21 mouse cellular contexts compared by ENCODE assay signal in genomic region chr5:49259356-49259755, GRCm38 (mm10).
A peak's percentile ranks its signal among the peaks of the same experiment; 100 is the strongest.
DNase-seq lines count a peak whose midpoint lies in the region; ATAC-seq lines count a peak whose summit lies in the region.
"Had no signal": no experiment of that assay in that cellular context is flagged by ENCODE, and none has a peak within 500 bp of the region (broad histone marks: within the 10 kb centered on the region; RNA-seq: fewer than 3 reads in every experiment).

No protein-coding gene starts in this region.

- H3K4me2 ChIP-seq in heart, embryonic 11.5 days, result no peak overlapping the region
- H3K4me2 ChIP-seq: embryonic facial prominence, embryonic 12.5 days; heart, embryonic 15.5 days; hindbrain, embryonic 13.5 days; midbrain, embryonic 13.5 days; neural tube, embryonic 12.5 days had no signal

- 88% methylated on average over 4 of the region's 4 CpGs for WGBS in heart, embryonic 11.5 days (ENCODE audit: insufficient replicate concordance)

- H3K27ac ChIP-seq in heart, embryonic 11.5 days (ENCODE audit: low read depth, low read length), result no peak overlapping the region
- H3K27ac ChIP-seq: embryonic facial prominence, embryonic 12.5 days; heart, embryonic 15.5 days; hindbrain, embryonic 13.5 days; liver, embryonic 14.5 days; midbrain, embryonic 13.5 days; neural tube, embryonic 12.5 days had no signal

- no peak overlapping the region for H3K4me3 ChIP-seq in heart, embryonic 11.5 days (ENCODE audit: low read depth, low read length)
- H3K4me3 ChIP-seq: embryonic facial prominence, embryonic 12.5 days; heart, embryonic 15.5 days; hindbrain, embryonic 13.5 days; midbrain, embryonic 13.5 days; neural tube, embryonic 12.5 days had no signal

- no peaks in the 10 kb centered on the region for H3K9me3 ChIP-seq in heart, embryonic 11.5 days (replicated peaks; ENCODE audit: control insufficient read depth, low read length)
- H3K9me3 ChIP-seq: embryonic facial prominence, embryonic 12.5 days; heart, embryonic 15.5 days; hindbrain, embryonic 13.5 days; midbrain, embryonic 13.5 days; neural tube, embryonic 12.5 days had no signal

- peak; percentile 24 for DNase-seq in cerebellum, adult 9-10 months
- no peak for DNase-seq in cerebellum, adult 8-10 months
- DNase-seq in heart, postnatal 10 days, result peak; percentile 30 to 31
- peak; percentile 4 to 14 for DNase-seq in kidney, postnatal 36 days
- DNase-seq in kidney, adult 9 months, result no peak
- peak; percentile 40 to 44 for DNase-seq in right cerebral cortex, postnatal 10 days (ENCODE audit: low spot score in 2 of 2)
- DNase-seq in right cerebral cortex, adult 18-20 months, result no peak
- DNase-seq: adrenal gland, postnatal 14 days; gastrocnemius, postnatal 10 days; heart, adult 11 months had no signal

- H3K27me3 ChIP-seq in heart, embryonic 11.5 days (ENCODE audit: control insufficient read depth, insufficient read depth, low read length), result no peaks in the 10 kb centered on the region
- H3K27me3 ChIP-seq: embryonic facial prominence, embryonic 12.5 days; heart, embryonic 15.5 days; hindbrain, embryonic 13.5 days; midbrain, embryonic 13.5 days; neural tube, embryonic 12.5 days had no signal

- no peaks in the 10 kb centered on the region for H3K36me3 ChIP-seq in heart, embryonic 11.5 days (ENCODE audit: control insufficient read depth, insufficient read depth, low read length)
- H3K36me3 ChIP-seq: embryonic facial prominence, embryonic 12.5 days; heart, embryonic 15.5 days; hindbrain, embryonic 13.5 days; midbrain, embryonic 13.5 days; neural tube, embryonic 12.5 days had no signal

- no peak for ATAC-seq in heart, embryonic 11.5 days (replicated peaks; ENCODE audit: insufficient number of reproducible peaks, low FRiP score, low TSS enrichment)
- ATAC-seq: activated CD4-positive, CD25-positive, alpha-beta regulatory T cell, adult 4 months; CD4-positive, CD25-positive, alpha-beta regulatory T cell, adult 4 months; forebrain, embryonic 14.5 days; inflammation-experienced regulatory T-cells, adult 6 months; midbrain, embryonic 13.5 days had no signal

- no peak overlapping the region for H3K9ac ChIP-seq in heart, embryonic 11.5 days (ENCODE audit: low read depth, low read length)
- H3K9ac ChIP-seq: embryonic facial prominence, embryonic 12.5 days; heart, embryonic 15.5 days; hindbrain, embryonic 13.5 days; liver, embryonic 14.5 days; midbrain, embryonic 13.5 days; neural tube, embryonic 12.5 days had no signal

- intact Hi-C loops in heart, postnatal 10 days (cut with DNase I), result no loop called here

- H3K4me1 ChIP-seq in heart, embryonic 11.5 days (ENCODE audit: control insufficient read depth, insufficient read depth, low read length), result no peaks in the 10 kb centered on the region
- H3K4me1 ChIP-seq: embryonic facial prominence, embryonic 12.5 days; heart, embryonic 15.5 days; hindbrain, embryonic 13.5 days; neural tube, embryonic 12.5 days had no signal

Comparison
In these comparisons a context has a peak if more than half of its experiments do, and no peak if none do; other contexts are left out.
1. DNase-seq: peak in cerebellum, adult 9-10 months (single experiment), heart, postnatal 10 days (2 of 2), kidney, postnatal 36 days (2 of 2) and right cerebral cortex, postnatal 10 days (2 of 2); none in cerebellum, adult 8-10 months (single experiment), kidney, adult 9 months (single experiment) and right cerebral cortex, adult 18-20 months (single experiment).